Mouse (Mus musculus): ENCODE results near the gene Plscr3. TPM values are rescaled to one million over a fixed set of nuclear protein-coding genes. Genes with fewer than 3 reads are reported as not detected.

The Plscr3 gene
- polyA plus RNA-seq, 1 experiment: 35.4 TPM

DNA sequence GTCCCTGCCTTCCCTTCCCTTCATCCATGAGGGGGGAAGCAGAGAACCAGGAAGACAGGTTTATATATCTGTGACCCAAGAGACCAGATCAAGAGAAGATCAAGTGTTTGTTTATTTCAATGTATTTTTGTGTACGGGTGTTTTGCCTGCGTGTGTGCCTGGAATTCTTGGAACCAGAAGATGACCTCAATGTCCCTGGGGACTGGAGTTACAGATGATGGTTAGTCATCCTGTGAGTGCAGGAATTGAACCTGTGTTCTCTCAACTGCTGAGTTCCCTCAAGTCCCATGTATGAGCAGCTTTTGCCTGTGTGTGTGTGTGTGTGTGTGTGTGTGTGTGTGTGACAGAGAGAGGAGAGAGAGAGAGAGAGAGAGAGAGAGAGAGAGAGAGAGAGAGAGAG is 38.5 kb upstream of the Plscr3 start:
- H3K27me3 ChIP-seq (ENCODE audit: control insufficient read depth, insufficient read depth, low read length): peaks cover 12% of the 10 kb centered on the region
- no peak for DNase-seq (ENCODE audit: low read depth in 1 of 2, low spot score in 2 of 2)
- H3K27ac ChIP-seq (ENCODE audit: insufficient read depth, low read length): no peak overlapping the region
- no peak overlapping the region for H3K4me3 ChIP-seq (ENCODE audit: extremely low read depth, insufficient read depth, insufficient read length)
- 89% methylated on average over 2 of the region's 2 CpGs for WGBS
- peaks cover 12% of the 10 kb centered on the region for H3K4me1 ChIP-seq (ENCODE audit: control insufficient read depth, insufficient read depth, insufficient read length)
- H3K36me3 ChIP-seq (ENCODE audit: control insufficient read depth, insufficient read depth, low read length): no peaks in the 10 kb centered on the region
- no peak for TF ChIP-seq CTCF (IDR thresholded peaks at IDR 0.05; ENCODE audit: extremely low read depth, insufficient read depth, insufficient read length, insufficient replicate concordance)
- TF ChIP-seq POLR2A (IDR thresholded peaks at IDR 0.05; ENCODE audit: low read depth, low read length): no peak

DNA sequence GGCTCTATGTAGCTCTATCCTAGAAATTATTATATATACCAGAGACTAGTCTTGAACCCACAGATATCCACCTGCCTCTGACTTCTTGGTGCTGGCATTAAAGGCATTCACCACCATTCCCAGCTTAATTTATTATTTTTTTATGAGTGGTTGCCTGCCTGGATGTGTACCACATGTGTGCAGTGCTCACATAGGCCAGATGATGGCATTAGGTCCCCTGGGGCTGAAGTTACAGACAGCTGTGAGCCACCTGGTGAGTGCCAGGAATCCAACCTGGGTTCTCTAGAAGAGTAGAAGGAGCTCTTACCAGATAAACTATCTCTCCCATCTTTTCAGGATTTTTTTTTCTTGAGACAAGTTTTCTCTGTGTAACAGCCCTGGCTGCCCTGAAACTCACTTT is 35.9 kb upstream of the Plscr3 start:
- H3K27me3 ChIP-seq (ENCODE audit: control insufficient read depth, insufficient read depth, low read length): no peaks in the 10 kb centered on the region; the same call in none of the 2 replicates
- no peaks in the 10 kb centered on the region for H3K4me1 ChIP-seq (ENCODE audit: control insufficient read depth, insufficient read depth, insufficient read length)
- H3K36me3 ChIP-seq (ENCODE audit: control insufficient read depth, insufficient read depth, low read length): no peaks in the 10 kb centered on the region
- no peak overlapping the region for H3K27ac ChIP-seq (ENCODE audit: insufficient read depth, low read length)
- TF ChIP-seq POLR2A (IDR thresholded peaks at IDR 0.05; ENCODE audit: low read depth, low read length): no peak
- H3K4me3 ChIP-seq (ENCODE audit: extremely low read depth, insufficient read depth, insufficient read length): no peak overlapping the region
- no peak for DNase-seq (ENCODE audit: low read depth in 1 of 2, low spot score in 2 of 2)

DNA sequence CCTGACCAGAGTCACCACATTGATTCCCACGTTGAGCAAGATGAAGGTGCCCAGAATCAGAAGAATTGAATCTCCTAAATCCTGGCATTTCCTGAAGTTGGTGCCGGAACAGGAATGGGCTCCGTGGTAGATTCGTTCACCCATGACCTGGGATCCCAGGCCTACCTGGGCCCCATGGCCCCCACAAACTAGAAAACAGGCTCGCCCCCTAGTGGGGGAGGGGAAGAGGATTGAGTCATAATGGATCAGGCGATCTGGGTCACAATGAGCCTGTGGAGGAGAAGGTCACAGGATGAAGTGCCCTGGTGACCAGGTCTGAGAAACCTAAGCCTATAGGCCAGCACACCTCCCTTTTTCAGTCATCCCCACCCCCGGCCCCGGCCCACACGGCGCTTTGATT is 31.0 kb upstream of the Plscr3 start, which contains the start of gene Gm39566:
Gene Gm39566 (minus strand): TSS at position 144 of the 400 bp plus-strand sequence.
- WGBS: 70% methylated on average over 10 of the region's 10 CpGs
- no peaks in the 10 kb centered on the region for H3K4me1 ChIP-seq (ENCODE audit: control insufficient read depth, insufficient read depth, insufficient read length)
- H3K4me3 ChIP-seq (ENCODE audit: extremely low read depth, insufficient read depth, insufficient read length): no peak within 1 kb of the TSS
- TF ChIP-seq CTCF (IDR thresholded peaks at IDR 0.05; ENCODE audit: extremely low read depth, insufficient read depth, insufficient read length, insufficient replicate concordance): no peak
- no peak for TF ChIP-seq POLR2A (IDR thresholded peaks at IDR 0.05; ENCODE audit: low read depth, low read length)
- no peaks in the 10 kb centered on the region; the same call in 1 of the 2 replicates for H3K27me3 ChIP-seq (ENCODE audit: control insufficient read depth, insufficient read depth, low read length)
- no peaks in the 10 kb centered on the region for H3K36me3 ChIP-seq (ENCODE audit: control insufficient read depth, insufficient read depth, low read length)
- DNase-seq (ENCODE audit: low read depth in 1 of 2, low spot score in 2 of 2): no peak
- H3K27ac ChIP-seq (ENCODE audit: insufficient read depth, low read length): no peak within 1 kb of the TSS

DNA sequence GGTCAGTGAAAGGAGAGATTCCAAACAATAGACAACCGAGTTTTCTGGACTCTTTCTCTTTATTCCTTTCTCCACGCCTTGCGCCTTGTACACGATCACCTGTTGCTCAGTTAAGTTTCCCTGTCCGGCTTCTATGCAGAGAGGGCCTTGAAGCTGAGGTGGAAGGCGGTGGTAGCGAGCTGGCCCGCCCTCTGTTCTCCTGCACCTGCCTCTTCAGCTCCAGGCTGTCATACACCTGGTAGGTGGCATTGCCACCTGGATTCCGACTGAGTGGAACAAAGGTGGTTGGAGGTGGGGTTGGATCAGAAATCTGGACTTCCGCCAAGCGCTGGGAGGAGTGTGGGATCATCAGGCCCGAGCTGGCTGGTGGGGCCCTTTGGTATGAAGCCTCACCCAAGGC is 29.7 kb upstream of the Plscr3 start:
- Histone ChIP-seq H3K4me3 (ENCODE audit: extremely low read depth, insufficient read depth, insufficient read length) (no peak overlapping the region), H3K36me3 (ENCODE audit: control insufficient read depth, insufficient read depth, low read length) (no peaks in the 10 kb centered on the region), H3K27ac (ENCODE audit: insufficient read depth, low read length) (no peak overlapping the region), H3K27me3 (ENCODE audit: control insufficient read depth, insufficient read depth, low read length) (no peaks in the 10 kb centered on the region; the same call in 1 of the 2 replicates), H3K4me1 (ENCODE audit: control insufficient read depth, insufficient read depth, insufficient read length) (no peaks in the 10 kb centered on the region)
- WGBS: 94% methylated on average over 12 of the region's 12 CpGs
- TF ChIP-seq CTCF (IDR thresholded peaks at IDR 0.05; ENCODE audit: extremely low read depth, insufficient read depth, insufficient read length, insufficient replicate concordance): no peak
- TF ChIP-seq POLR2A (IDR thresholded peaks at IDR 0.05; ENCODE audit: low read depth, low read length): no peak
- DNase-seq (ENCODE audit: low read depth in 1 of 2, low spot score in 2 of 2): no peak

DNA sequence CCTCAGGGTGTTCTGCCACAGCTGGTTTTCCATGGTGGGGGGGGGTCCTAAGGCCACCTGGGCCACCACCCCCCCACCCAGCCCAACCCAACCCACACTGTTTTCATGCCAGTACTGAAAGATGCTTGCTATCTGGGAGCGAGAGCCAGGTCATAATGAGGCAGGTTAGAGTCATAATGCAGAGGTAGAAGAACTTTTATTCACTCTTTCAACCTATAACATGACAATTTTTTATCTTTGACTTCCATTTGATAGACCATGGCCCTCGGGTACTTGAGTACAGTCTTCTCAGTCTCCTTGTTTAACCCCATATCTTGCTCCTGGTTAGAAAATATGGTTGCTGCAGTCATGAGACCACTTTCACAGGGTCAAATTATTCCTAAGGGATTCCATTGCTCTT is 27.8 kb upstream of the Plscr3 start, which contains the start of gene Spem2:
Gene Spem2 (minus strand): TSS at position 101 of the 400 bp plus-strand sequence.
- no peak within 1 kb of the TSS for H3K27ac ChIP-seq (ENCODE audit: insufficient read depth, low read length)
- no peaks in the 10 kb centered on the region for H3K36me3 ChIP-seq (ENCODE audit: control insufficient read depth, insufficient read depth, low read length)
- H3K4me1 ChIP-seq (ENCODE audit: control insufficient read depth, insufficient read depth, insufficient read length): no peaks in the 10 kb centered on the region
- WGBS: 81% methylated on average over 2 of the region's 2 CpGs
- DNase-seq (ENCODE audit: low read depth in 1 of 2, low spot score in 2 of 2): no peak
- H3K4me3 ChIP-seq (ENCODE audit: extremely low read depth, insufficient read depth, insufficient read length): no peak within 1 kb of the TSS
- TF ChIP-seq CTCF (IDR thresholded peaks at IDR 0.05; ENCODE audit: extremely low read depth, insufficient read depth, insufficient read length, insufficient replicate concordance) (no peak), POLR2A (IDR thresholded peaks at IDR 0.05; ENCODE audit: low read depth, low read length) (no peak)
- H3K27me3 ChIP-seq (ENCODE audit: control insufficient read depth, insufficient read depth, low read length): no peaks in the 10 kb centered on the region

DNA sequence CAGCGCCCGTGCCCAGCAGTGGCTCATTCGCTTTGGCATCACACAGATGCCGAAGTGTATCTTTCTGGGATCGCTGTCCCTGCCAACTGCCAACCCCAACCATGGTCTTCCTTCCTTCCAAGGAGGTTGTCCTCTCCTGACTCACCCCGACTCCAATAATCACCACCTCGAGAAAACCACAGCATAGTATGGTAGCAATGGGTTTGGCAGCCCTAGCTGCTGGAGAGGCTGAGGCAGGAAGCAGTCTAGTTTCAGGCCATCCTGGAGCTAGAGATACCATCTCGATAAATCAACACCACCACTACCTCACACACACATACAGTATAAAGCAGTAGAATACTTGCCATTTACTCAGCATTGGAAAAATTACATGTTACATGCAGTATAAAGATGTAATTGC is 27.3 kb upstream of the Plscr3 start:
- H3K4me1 ChIP-seq (ENCODE audit: control insufficient read depth, insufficient read depth, insufficient read length): no peaks in the 10 kb centered on the region
- H3K4me3 ChIP-seq (ENCODE audit: extremely low read depth, insufficient read depth, insufficient read length): no peak overlapping the region
- no peaks in the 10 kb centered on the region for H3K36me3 ChIP-seq (ENCODE audit: control insufficient read depth, insufficient read depth, low read length)
- H3K27me3 ChIP-seq (ENCODE audit: control insufficient read depth, insufficient read depth, low read length): no peaks in the 10 kb centered on the region
- WGBS: 65% methylated on average over 8 of the region's 8 CpGs
- no peak for DNase-seq (ENCODE audit: low read depth in 1 of 2, low spot score in 2 of 2)
- TF ChIP-seq CTCF (IDR thresholded peaks at IDR 0.05; ENCODE audit: extremely low read depth, insufficient read depth, insufficient read length, insufficient replicate concordance): no peak
- H3K27ac ChIP-seq (ENCODE audit: insufficient read depth, low read length): no peak overlapping the region

DNA sequence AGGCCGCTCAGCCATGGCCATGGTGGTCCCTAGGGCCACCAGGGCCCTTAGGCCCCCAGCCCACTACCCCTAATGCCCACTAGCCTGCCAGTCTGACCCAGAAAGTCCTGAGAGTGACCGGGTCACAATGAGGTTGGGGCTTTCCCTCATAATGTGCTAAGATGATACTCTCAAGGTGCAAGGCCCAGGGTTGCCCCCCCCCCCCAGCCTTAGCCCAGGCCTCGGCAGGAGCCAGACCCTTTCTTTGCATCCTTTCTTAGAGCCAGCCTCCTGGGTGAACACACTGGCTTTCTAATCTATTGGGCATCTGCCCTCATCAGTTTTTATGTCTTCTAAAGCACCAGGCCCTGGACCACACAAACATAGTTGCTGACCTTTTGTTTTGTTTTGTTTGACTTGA is 24.1 kb upstream of the Plscr3 start, which contains the start of gene Spem1:
Gene Spem1 (minus strand): TSS at position 101 of the 400 bp plus-strand sequence.
- no peaks in the 10 kb centered on the region for H3K4me1 ChIP-seq (ENCODE audit: control insufficient read depth, insufficient read depth, insufficient read length)
- H3K27me3 ChIP-seq (ENCODE audit: control insufficient read depth, insufficient read depth, low read length): no peaks in the 10 kb centered on the region
- no peak within 1 kb of the TSS for H3K4me3 ChIP-seq (ENCODE audit: extremely low read depth, insufficient read depth, insufficient read length)
- no peak for DNase-seq (ENCODE audit: low read depth in 1 of 2, low spot score in 2 of 2)
- no peaks in the 10 kb centered on the region for H3K36me3 ChIP-seq (ENCODE audit: control insufficient read depth, insufficient read depth, low read length)
- H3K27ac ChIP-seq (ENCODE audit: insufficient read depth, low read length): no peak within 1 kb of the TSS
- WGBS: 85% methylated on average over 3 of the region's 3 CpGs
- TF ChIP-seq CTCF (IDR thresholded peaks at IDR 0.05; ENCODE audit: extremely low read depth, insufficient read depth, insufficient read length, insufficient replicate concordance) (no peak), POLR2A (IDR thresholded peaks at IDR 0.05; ENCODE audit: low read depth, low read length) (no peak)

Data from spleen, adult 2 months (tissue).